Mouse (Mus musculus): ENCODE results near the gene Ap4b1. TPM values are rescaled to one million over a fixed set of nuclear protein-coding genes. Genes with fewer than 3 reads are reported as not detected.

Ap4b1 gene
- polyA plus RNA-seq (2015; fragmentation: Nextera tagmentation; extraction: Ambion mirVana), result 14.8 TPM in 2 replicates

DNA sequence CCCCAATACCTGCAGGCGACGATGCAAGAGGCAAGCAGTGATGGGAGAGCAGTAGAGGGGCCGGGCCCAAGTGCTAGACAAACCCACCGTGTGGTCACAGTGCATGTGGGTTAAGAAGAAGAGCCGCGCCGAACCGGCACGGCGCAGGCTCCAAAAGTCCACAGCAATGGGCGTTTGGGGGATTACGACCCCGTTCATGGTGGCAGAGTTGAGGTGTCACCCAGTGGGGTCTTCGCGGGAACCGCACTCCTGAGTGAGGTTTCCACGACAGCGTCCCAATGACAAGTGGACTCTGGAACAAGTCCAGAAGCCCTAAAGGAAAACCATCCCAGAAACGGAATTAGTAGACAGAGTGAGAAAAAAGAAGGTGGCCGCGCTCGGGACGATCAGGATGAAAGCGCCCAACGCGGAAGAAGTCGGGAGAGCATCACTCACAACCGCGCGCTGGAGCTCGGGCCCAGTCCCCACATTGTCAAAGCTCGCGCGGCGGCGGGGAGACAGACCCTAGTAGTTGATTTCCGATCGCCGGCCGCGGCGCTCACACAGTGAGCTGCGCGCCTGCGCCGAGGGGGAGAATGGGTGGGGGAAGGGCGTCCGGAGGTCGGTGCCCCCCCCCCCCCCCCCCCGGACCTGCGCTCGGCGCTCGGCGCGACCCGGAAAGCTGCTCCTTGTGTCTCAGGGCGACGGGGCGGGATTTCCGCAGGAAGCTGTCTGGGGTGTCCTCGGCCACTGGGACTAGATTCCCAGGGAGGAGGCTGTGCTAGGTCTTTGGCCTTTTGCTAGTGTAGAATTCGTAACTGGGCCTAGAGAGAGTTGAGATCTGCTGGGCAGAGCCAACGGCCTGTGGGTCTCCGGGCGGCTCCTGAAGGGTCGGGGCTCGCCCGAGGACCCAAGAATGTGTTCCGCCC is at the start of gene Ap4b1, which contains the start of the genes Dclre1b and Gm43064:
Ap4b1 (plus strand) TSS at position 630 of the 908 bp plus-strand sequence.
Dclre1b (minus strand) TSS at position 554 of the 908 bp plus-strand sequence.
Gm43064 (plus strand) TSS at position 683 of the 908 bp plus-strand sequence.

DNA sequence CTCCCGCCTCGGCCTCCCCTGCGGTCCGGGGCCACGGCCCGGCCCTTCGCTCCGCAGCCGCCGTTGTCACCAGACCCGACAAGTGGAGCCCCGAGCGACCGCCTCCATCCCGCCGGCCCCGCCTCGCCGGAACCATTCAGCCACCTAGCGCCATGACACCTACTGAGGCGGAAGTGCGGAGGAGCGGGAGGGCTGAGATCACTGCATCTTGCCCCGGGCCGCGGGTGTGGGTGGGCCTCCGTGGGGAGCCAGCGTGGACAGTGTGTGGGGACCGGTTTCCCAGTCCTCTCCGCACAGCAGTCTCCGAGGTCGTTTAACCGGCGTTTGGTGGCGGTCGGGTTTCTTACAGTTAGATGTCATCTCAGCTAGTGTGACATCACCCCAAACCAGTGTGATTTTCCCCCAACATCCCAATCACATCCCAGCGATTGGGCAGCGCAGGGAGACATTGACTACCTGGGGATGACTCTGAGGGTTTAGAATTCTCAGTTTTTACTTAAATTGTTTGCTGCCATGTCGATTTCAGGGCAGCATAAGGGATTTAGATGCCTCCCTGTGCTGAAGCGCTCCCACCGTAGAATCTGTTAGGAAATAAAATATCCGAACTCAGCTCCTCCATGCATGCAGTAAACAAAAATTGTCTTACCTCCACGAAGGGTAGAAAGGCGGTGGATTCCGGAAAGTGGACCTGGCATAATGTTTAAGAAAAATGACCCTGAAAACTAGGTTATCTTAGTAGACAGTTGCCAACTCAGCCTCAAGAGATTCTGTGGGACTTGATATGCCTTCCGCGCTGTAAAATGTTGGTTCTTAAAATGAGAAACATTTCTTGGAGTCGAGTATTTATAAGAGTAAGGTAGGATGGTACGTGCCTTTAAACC is 17.9 kb upstream of the Ap4b1 start, which contains the start of gene Hipk1:
Hipk1 (minus strand) TSS at position 334 of the 881 bp plus-strand sequence.

DNA sequence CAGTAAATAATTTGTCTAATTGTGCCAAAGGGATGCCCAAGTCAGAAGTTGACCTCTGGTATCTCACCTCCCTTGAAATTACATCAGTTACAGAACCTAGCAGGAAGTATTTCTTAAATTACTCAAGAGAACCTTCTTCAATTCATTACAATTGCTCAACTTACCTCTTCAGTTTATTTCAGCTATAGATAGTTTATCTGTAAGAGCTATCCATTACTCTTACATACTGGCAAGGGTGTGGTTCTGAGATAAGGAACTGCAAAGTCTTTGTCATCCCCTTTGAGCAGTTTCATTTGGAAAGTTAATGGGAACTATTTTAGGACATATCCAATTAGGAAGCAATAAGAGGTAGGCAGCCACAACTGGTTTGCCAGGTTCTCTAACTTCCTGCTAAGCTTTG is 23.1 kb downstream of the Ap4b1 start, which contains the start of gene Bcl2l15:
Bcl2l15 (plus strand) TSS at position 176 of the 400 bp plus-strand sequence.

DNA sequence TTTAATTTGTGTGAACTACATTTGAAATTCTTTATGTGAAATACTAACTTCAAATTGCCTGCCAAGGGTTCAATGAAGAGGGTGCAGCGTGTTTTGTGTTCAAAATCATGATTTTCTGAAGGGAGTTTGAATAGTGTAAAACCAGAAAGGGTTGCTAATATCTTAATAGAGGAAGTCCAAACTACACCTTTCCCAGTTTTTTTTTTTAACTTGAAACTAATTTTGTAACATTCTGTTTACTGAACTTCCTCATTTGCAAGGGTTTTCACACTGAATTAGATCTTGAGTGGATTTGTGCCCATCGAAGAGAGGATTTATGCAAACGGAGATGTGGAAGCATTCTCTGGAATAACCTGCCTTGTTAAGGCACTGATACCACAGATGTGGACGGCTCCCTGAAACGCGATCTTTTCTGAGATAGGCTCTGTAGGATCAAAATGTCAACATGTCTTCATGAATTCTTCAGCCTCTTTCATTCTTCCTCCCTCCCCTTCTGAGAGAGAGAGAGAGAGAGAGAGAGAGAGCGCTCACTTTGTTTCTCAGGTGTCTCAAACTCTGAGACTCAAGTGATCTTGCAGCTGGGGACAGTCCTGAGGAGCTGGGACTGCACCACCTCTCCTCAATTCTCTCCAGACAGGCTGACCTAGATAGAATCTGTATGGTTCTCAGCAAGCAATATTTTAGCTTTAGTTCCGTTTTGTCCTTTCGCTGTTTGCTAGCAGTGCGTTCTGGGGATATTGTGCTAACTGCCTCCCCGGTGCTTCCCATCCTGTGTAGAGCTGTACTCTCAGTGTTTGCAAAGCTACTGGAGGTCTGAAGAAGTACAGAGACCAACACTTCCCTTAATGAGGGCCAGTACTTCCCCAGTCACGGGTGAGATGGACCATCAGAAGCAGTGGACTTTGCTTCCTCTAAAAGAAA is 49.8 kb downstream of the Ap4b1 start, which contains the start of gene Ptpn22:
Ptpn22 (plus strand) TSS at position 915 of the 921 bp plus-strand sequence.

Other genes with a start within 250 kb of the Ap4b1 start
- 1.2 and 1.9 TPM in 2 replicates for gene Syt6, start 234.3 kb upstream of the Ap4b1 start, polyA plus RNA-seq (2015; fragmentation: Nextera tagmentation; extraction: Ambion mirVana)
- gene Atg4a-ps, start 163.5 kb upstream of the Ap4b1 start, polyA plus RNA-seq (2015; fragmentation: Nextera tagmentation; extraction: Ambion mirVana), result 0.28 and 0.30 TPM in 2 replicates
- gene Olfml3, start 71.5 kb upstream of the Ap4b1 start, polyA plus RNA-seq (2015; fragmentation: Nextera tagmentation; extraction: Ambion mirVana), result 27.5 and 39.0 TPM in 2 replicates
- not detected in 2 replicates for gene Gm10964, start 70.2 kb upstream of the Ap4b1 start, polyA plus RNA-seq (2015; fragmentation: Nextera tagmentation; extraction: Ambion mirVana)
- 18.1 and 19.0 TPM in 2 replicates for gene Hipk1, start 18.0 kb upstream of the Ap4b1 start, polyA plus RNA-seq (2015; fragmentation: Nextera tagmentation; extraction: Ambion mirVana)
- gene Dclre1b, start 76 bp upstream of the Ap4b1 start, polyA plus RNA-seq (2015; fragmentation: Nextera tagmentation; extraction: Ambion mirVana), result 33.3 and 43.3 TPM in 2 replicates
- gene Gm43064, start 53 bp downstream of the Ap4b1 start, polyA plus RNA-seq (2015; fragmentation: Nextera tagmentation; extraction: Ambion mirVana), result 0.17 and 0.83 TPM in 2 replicates
- gene Bcl2l15, start 23.1 kb downstream of the Ap4b1 start, polyA plus RNA-seq (2015; fragmentation: Nextera tagmentation; extraction: Ambion mirVana), result 1.6 and 2.5 TPM in 2 replicates
- 8.7 and 13.1 TPM in 2 replicates for gene Ptpn22, start 50.3 kb downstream of the Ap4b1 start, polyA plus RNA-seq (2015; fragmentation: Nextera tagmentation; extraction: Ambion mirVana)
- gene Rsbn1, start 104.6 kb downstream of the Ap4b1 start, polyA plus RNA-seq (2015; fragmentation: Nextera tagmentation; extraction: Ambion mirVana), result 8.3 and 9.2 TPM in 2 replicates
- gene Phtf1, start 158.6 kb downstream of the Ap4b1 start, polyA plus RNA-seq (2015; fragmentation: Nextera tagmentation; extraction: Ambion mirVana), result 10.4 and 10.5 TPM in 2 replicates